Mouse (Mus musculus) MEL-GATA-1-ER (cell line): ENCODE data around the gene Git1.
A peak's percentile ranks its signal among the peaks of the same experiment; 100 is the strongest.

ENCODE experiments used
- DNase-seq: peaks from one replicate; pipeline ENCODE4 v3.0.0-alpha.2; 2012; ENCODE audit warnings: low read depth; ENCODE audit errors: extremely low read depth

Git1 gene

GRCm38 (mm10) chr11:77501392-77501791 is 8.0 kb downstream of the Git1 start:
- no peak for DNase-seq

GRCm38 (mm10) chr11:77501971-77502370 is 8.6 kb downstream of the Git1 start:
- no peak for DNase-seq

GRCm38 (mm10) chr11:77502481-77502880 is 9.1 kb downstream of the Git1 start:
- no peak for DNase-seq

GRCm38 (mm10) chr11:77503511-77503910 is 10.1 kb downstream of the Git1 start:
- no peak for DNase-seq

- no peak for DNase-seq
Measured at GRCm38 (mm10) chr11:77504377-77504776, 11.0 kb downstream of the Git1 start.

GRCm38 (mm10) chr11:77505291-77505980 is 12.1 kb downstream of the Git1 start:
- DNase-seq: no peak

DNA sequence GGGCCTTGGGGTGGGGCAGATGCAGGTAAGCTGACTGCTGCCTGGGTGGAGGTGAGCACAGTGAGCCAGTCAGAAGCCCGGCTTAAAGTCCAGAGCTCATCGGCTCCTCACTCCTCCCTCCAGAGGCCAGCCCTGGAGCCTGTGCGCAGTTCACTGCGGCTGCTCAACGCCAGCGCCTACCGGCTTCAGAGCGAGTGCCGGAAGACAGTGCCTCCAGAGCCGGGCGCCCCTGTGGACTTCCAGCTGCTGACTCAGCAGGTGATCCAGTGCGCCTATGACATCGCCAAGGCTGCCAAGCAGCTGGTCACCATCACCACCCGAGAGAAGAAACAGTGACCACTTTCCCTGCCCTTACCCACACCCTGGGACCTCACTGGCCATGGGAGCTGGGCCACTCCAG is 12.9 kb downstream of the Git1 start:
- DNase-seq: no peak

DNA sequence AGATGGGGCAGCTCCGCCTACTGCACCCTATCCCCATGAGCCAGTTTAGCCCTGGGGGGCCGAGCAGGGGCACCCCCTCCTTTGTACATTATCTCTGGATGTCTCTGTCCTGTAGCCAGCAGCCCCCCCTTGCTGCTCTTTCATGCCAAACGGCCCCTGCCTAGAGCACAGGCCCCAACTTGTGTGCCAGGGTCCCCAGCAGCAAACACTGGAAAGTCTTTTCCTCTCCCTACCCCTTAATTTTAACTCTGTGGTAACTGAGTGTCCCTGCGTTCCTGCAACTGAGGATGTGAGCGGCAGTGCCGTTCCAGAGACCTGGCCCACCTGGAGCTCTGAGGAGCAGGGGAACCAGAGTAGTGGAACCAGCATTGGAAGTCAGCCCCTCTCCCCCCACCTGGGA is 13.6 kb downstream of the Git1 start:
- no peak for DNase-seq

- no peak for DNase-seq
Measured at GRCm38 (mm10) chr11:77507426-77507825, 14.1 kb downstream of the Git1 start.

GRCm38 (mm10) chr11:77508068-77509021 is 15.0 kb downstream of the Git1 start:
- no peak for DNase-seq

- no peak for DNase-seq
Measured at GRCm38 (mm10) chr11:77511336-77511735, 18.0 kb downstream of the Git1 start.

- DNase-seq: peak; percentile 46
Measured at GRCm38 (mm10) chr11:77512891-77513810, 19.8 kb downstream of the Git1 start.

DNA sequence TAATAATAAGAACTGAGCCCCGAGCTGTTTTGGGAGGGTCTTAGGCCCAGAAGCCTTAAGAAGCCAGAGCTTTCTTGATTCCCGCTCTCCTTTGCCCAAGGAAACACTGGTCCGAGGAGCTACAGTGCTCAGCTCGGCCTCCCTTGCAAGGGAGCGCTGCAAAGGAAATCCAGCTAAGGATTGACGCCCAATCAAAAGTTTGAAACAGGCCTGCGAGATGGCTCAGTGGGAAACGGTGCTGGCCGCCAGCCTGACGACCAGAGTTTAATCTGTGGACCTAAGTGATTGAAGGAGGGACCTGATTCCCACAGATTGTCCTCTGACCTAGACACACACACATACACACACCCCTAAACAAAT is 20.4 kb downstream of the Git1 start:
- DNase-seq: no peak

DNA sequence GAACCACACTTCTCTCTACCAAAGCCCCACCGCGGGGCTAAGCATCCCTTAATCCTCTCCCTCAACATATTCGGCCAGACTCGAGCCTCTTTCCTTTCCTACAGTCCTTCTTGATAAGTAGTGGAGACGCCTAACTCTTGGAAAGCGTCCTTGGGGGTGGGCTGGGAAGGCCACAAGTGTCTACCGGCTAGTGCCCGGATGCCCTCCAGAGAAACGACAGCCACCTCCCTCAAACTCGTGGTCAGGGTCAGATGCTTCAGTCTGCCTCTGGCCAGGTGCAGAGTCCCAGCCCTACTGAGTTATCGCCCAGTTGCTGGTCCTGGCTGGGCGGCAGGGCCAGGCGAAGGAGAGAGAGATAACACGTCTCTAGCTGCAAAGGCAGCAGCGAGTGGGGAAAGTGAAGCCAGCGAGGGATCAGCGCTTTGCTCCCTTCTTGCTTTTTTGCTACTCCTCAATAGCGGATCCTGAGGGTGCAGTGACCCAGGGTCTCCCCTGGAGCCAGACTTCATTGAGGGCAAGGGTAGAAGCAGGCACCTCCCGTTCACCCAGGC is 21.0 kb downstream of the Git1 start:
- no peak for DNase-seq

GRCm38 (mm10) chr11:77514832-77515636 is 21.7 kb downstream of the Git1 start, which contains the start of gene Abhd15:
TSS of gene Abhd15 (plus strand) at chr11:77515121.
- no peak for DNase-seq

DNA sequence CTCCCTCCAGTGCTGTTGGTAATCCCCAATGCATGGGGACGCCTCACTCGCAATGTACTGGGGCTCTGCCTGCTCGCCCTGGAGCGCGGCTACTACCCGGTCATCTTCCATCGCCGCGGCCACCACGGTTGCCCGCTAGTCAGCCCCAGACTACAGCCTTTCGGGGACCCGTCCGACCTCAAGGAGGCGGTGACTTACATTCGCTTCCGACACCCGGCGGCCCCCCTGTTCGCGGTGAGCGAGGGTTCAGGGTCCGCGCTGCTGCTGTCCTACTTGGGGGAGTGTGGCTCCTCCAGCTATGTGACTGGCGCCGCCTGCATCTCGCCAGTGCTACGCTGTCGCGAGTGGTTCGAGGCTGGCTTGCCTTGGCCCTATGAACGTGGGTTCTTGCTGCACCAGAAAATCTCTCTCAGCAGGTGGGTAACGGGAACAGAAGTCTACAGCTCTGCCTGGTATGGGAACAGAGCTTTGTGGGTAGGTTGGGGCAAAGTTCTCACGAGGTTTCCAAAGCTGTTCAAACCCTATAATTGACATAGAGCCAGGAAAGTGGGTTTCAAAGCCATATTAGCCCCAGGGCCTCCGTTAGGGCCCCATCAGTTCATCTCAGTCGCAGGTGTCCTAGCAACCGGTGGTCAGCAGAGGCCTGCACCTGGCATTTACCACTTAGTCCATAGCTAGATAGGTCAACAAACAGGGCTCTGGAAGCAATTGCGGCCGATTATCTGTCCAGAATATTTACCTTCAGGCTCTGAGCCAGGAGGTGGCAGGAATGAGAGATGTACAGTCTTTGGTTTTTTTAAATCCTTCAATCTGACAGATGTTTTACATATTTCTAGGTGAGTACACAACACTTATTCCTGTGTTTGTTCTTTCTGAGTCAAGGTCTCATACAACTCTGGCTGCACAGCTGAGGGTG is 22.5 kb downstream of the Git1 start, which contains the start of gene Trp53i13:
TSS of gene Trp53i13 (minus strand) at position 344 of the 916 bp plus-strand sequence.
- no peak for DNase-seq

GRCm38 (mm10) chr11:77516553-77517425 is 23.4 kb downstream of the Git1 start:
- no peak for DNase-seq
